Mouse (Mus musculus): ENCODE measurements at regions not wholly inside any gene's neighbourhood (a gene's known extent, or its start where the extent isn't known, plus 50 kb on each side); places are given as distances from the start of the nearest gene placed in this dataset.

- DNase-seq, result no peak
Measured at GRCm38 (mm10) chr2:21129621-21130020, 75.5 kb downstream of the Enkur start.

- no peak for DNase-seq
Measured at GRCm38 (mm10) chr2:21126531-21126930, 78.6 kb downstream of the Enkur start.

GRCm38 (mm10) chr2:21122421-21122820, 82.7 kb downstream of the Enkur start:
- DNase-seq, result no peak

- DNase-seq, result no peak
Measured at GRCm38 (mm10) chr2:21121663-21122062, 83.5 kb downstream of the Enkur start.

- no peak for DNase-seq
Measured at GRCm38 (mm10) chr2:21116817-21117216, 88.3 kb downstream of the Enkur start.

GRCm38 (mm10) chr2:21111527-21111926, 93.6 kb downstream of the Enkur start:
- no peak for DNase-seq

GRCm38 (mm10) chr2:21100248-21100808, 104.8 kb downstream of the Enkur start:
- DNase-seq, result no peak

- DNase-seq, result peak; percentile 39 to 52
Measured at GRCm38 (mm10) chr2:21091058-21091971, 113.8 kb downstream of the Enkur start.

- DNase-seq, result no peak
Measured at GRCm38 (mm10) chr2:21085517-21085916, 116.8 kb upstream of the Arhgap21 start.

- DNase-seq, result no peak
Measured at GRCm38 (mm10) chr2:21067292-21067850, 98.7 kb upstream of the Arhgap21 start.

GRCm38 (mm10) chr2:21060347-21060650, 91.6 kb upstream of the Arhgap21 start:
- no peak for DNase-seq

GRCm38 (mm10) chr2:21059618-21060346, 91.1 kb upstream of the Arhgap21 start:
- no peak for DNase-seq

- DNase-seq, result no peak
Measured at GRCm38 (mm10) chr2:21058940-21059339, 90.3 kb upstream of the Arhgap21 start.

GRCm38 (mm10) chr2:21056450-21057210, 87.9 kb upstream of the Arhgap21 start:
- DNase-seq, result no peak

GRCm38 (mm10) chr2:21055416-21055815, 86.7 kb upstream of the Arhgap21 start:
- DNase-seq, result no peak

- no peak for DNase-seq
Measured at GRCm38 (mm10) chr2:21054325-21055082, 85.8 kb upstream of the Arhgap21 start.

- no peak for DNase-seq
Measured at GRCm38 (mm10) chr2:21053596-21053995, 84.9 kb upstream of the Arhgap21 start.

GRCm38 (mm10) chr2:21048996-21049395, 80.3 kb upstream of the Arhgap21 start:
- DNase-seq, result no peak

- DNase-seq, result no peak
Measured at GRCm38 (mm10) chr2:21048226-21048625, 79.5 kb upstream of the Arhgap21 start.

GRCm38 (mm10) chr2:21046503-21047116, 77.9 kb upstream of the Arhgap21 start:
- DNase-seq, result no peak

GRCm38 (mm10) chr2:21044781-21045180, 76.1 kb upstream of the Arhgap21 start:
- DNase-seq, result no peak
